Mouse (Mus musculus): Measurements from ENCODE around the gene Sarnp. TPM values are rescaled to one million over a fixed set of nuclear protein-coding genes. Genes with fewer than 3 reads are reported as not detected.

Gene Sarnp
- polyA plus RNA-seq, 1 experiment from 2014 or later: 137 TPM

DNA sequence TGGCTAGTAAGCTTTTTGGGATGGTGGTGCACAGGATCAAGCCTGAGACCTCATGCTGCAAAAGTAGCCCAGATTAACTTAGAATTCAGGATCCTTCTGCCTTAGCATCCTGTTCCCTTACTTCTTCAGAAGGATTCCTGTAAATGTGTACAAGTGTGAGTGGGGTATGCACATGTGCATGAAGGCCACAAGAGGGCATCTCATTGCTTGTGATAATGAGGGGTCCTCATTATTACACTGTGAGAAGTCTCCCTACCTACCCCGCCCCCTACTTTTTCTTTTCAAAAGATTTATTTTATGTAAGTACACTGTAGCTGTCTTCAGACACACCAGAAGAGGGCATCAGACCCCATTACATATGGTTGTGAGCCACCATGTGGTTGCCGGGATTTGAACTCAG is 98.4 kb downstream of the Sarnp start:
- no peaks in the 10 kb centered on the region for H3K27me3 ChIP-seq (replicated peaks; ENCODE audit: control insufficient read depth, insufficient read depth, low read length)
- H3K27ac ChIP-seq (ENCODE audit: low read depth, low read length): no peak overlapping the region
- WGBS: 91% methylated on average over 2 of the region's 2 CpGs

DNA sequence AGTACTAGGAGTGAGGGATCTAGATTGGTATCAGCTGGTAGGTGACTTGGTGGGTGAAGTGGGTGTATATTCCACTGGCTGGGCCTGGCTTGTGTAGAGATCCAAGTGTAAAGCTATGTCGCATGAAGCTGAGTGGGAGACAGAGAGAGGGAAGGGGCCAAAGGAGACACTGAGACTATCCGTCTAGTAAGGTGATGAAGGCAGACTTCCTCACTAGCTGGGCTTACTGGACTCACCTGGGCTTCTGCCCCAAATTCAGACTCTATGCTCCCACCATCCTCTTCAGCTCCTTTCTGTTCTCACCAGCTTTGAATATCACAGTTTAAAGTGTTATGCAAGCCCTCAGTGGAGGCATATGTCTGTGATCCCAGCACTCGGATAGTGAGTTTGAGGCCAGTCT is 99.5 kb downstream of the Sarnp start:
- Histone ChIP-seq H3K27me3 (replicated peaks; ENCODE audit: control insufficient read depth, insufficient read depth, low read length) (no peaks in the 10 kb centered on the region), H3K4me1 (ENCODE audit: control insufficient read depth, insufficient read depth, low read depth, low read length) (peaks cover 12% of the 10 kb centered on the region), H3K9me3 (ENCODE audit: control insufficient read depth, low read length) (no peaks in the 10 kb centered on the region), H3K4me2 (ENCODE audit: low read length) (no peak overlapping the region), H3K36me3 (ENCODE audit: control insufficient read depth, insufficient read depth, low read length) (no peaks in the 10 kb centered on the region; the same call in 1 of the 2 replicates), H3K4me3 (ENCODE audit: low read length) (no peak overlapping the region), H3K27ac (ENCODE audit: low read depth, low read length) (no peak overlapping the region), H3K9ac (ENCODE audit: low read depth, low read length) (no peak overlapping the region)
- ATAC-seq: no peak
- WGBS: 89% methylated on average over 3 of the region's 3 CpGs

More for the DNA sequence above, 98.4 kb downstream of the Sarnp start:
- H3K4me3 ChIP-seq (ENCODE audit: low read length): no peak overlapping the region
- H3K9me3 ChIP-seq (ENCODE audit: control insufficient read depth, low read length): no peaks in the 10 kb centered on the region
- no peak overlapping the region for H3K9ac ChIP-seq (ENCODE audit: low read depth, low read length)
- no peaks in the 10 kb centered on the region; the same call in 1 of the 2 replicates for H3K36me3 ChIP-seq (ENCODE audit: control insufficient read depth, insufficient read depth, low read length)
- H3K4me2 ChIP-seq (ENCODE audit: low read length): no peak overlapping the region
- no peak for ATAC-seq
- H3K4me1 ChIP-seq (ENCODE audit: control insufficient read depth, insufficient read depth, low read depth, low read length): peaks cover 12% of the 10 kb centered on the region

DNA sequence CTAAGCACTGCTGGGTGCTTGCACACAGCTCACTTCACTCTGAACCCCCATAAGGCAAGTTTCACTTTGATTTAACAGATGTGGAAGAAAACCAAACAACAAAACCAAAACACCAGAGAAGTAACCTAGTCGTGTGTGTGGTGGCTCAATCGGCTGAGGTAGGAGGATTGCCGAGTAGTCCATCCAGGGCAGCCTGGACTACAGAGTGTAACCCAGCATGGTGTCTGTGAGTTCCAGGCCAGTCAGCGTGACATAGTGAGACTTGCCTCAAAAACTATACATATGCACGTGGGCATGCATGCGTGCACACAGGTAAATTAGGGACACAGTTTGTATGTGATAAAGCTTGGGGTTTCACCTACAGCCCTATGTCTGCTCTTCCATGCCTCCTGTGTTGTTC is 100.3 kb downstream of the Sarnp start:
- H3K4me2 ChIP-seq (ENCODE audit: low read length): no peak overlapping the region
- peaks cover 20% of the 10 kb centered on the region for H3K4me1 ChIP-seq (ENCODE audit: control insufficient read depth, insufficient read depth, low read depth, low read length)
- H3K9ac ChIP-seq (ENCODE audit: low read depth, low read length): no peak overlapping the region
- no peaks in the 10 kb centered on the region for H3K9me3 ChIP-seq (ENCODE audit: control insufficient read depth, low read length)
- ATAC-seq: no peak
- H3K36me3 ChIP-seq (ENCODE audit: control insufficient read depth, insufficient read depth, low read length): no peaks in the 10 kb centered on the region; the same call in 1 of the 2 replicates
- H3K27ac ChIP-seq (ENCODE audit: low read depth, low read length): no peak overlapping the region
- 85% methylated on average over 6 of the region's 6 CpGs for WGBS
- no peak overlapping the region for H3K4me3 ChIP-seq (ENCODE audit: low read length)
- no peaks in the 10 kb centered on the region for H3K27me3 ChIP-seq (replicated peaks; ENCODE audit: control insufficient read depth, insufficient read depth, low read length)

DNA sequence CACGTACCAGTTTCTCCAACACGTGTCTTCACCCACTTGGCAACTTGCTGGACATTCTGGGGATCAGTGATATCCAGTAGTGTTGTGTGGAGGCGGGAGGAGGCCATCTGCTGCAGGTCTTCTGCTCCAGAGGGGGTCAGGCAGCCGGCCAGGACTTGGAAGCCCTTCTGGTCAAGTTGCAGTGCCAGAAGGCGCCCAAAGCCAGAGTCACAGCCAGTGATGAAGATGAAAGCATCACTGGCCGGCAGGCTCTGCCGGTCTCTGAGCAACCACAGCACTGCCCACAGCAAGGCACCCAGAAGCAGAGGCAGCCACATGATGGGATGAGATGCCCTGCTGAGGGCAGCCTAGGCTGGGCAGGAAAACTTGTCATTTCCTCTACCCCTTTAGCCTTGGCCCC is 101.1 kb downstream of the Sarnp start:
- H3K27me3 ChIP-seq (replicated peaks; ENCODE audit: control insufficient read depth, insufficient read depth, low read length): no peaks in the 10 kb centered on the region
- peak overlapping the region; percentile 32; the same call in 1 of the 2 replicates for H3K4me2 ChIP-seq (ENCODE audit: low read length)
- no peak overlapping the region for H3K9ac ChIP-seq (ENCODE audit: low read depth, low read length)
- 47% methylated on average over 7 of the region's 7 CpGs for WGBS
- peaks cover 24% of the 10 kb centered on the region for H3K4me1 ChIP-seq (ENCODE audit: control insufficient read depth, insufficient read depth, low read depth, low read length)
- H3K9me3 ChIP-seq (ENCODE audit: control insufficient read depth, low read length): no peaks in the 10 kb centered on the region
- peak overlapping the region; percentile 85 for H3K27ac ChIP-seq (ENCODE audit: low read depth, low read length)
- no peaks in the 10 kb centered on the region; the same call in 1 of the 2 replicates for H3K36me3 ChIP-seq (ENCODE audit: control insufficient read depth, insufficient read depth, low read length)
- peak; percentile 32 for ATAC-seq
- H3K4me3 ChIP-seq (ENCODE audit: low read length): no peak overlapping the region

GRCm38 (mm10) chr10:128919203-128919631 is 102.1 kb downstream of the Sarnp start:
- Histone ChIP-seq H3K4me1 (ENCODE audit: control insufficient read depth, insufficient read depth, low read depth, low read length) (peaks cover 30% of the 10 kb centered on the region), H3K9me3 (ENCODE audit: control insufficient read depth, low read length) (no peaks in the 10 kb centered on the region), H3K9ac (ENCODE audit: low read depth, low read length) (peak overlapping the region; percentile 41; the same call in 1 of the 2 replicates), H3K4me3 (ENCODE audit: low read length) (no peak overlapping the region), H3K36me3 (ENCODE audit: control insufficient read depth, insufficient read depth, low read length) (no peaks in the 10 kb centered on the region; the same call in 1 of the 2 replicates), H3K4me2 (ENCODE audit: low read length) (peak overlapping the region; percentile 32), H3K27ac (ENCODE audit: low read depth, low read length) (peak overlapping the region; percentile 85), H3K27me3 (replicated peaks; ENCODE audit: control insufficient read depth, insufficient read depth, low read length) (no peaks in the 10 kb centered on the region)
- ATAC-seq: peak; percentile 55
- WGBS: 14% methylated on average over 6 of the region's 6 CpGs

- 75% methylated on average over 7 of the region's 7 CpGs for WGBS
- Histone ChIP-seq H3K4me3 (ENCODE audit: low read length) (no peak overlapping the region), H3K9ac (ENCODE audit: low read depth, low read length) (no peak overlapping the region), H3K36me3 (ENCODE audit: control insufficient read depth, insufficient read depth, low read length) (no peaks in the 10 kb centered on the region; the same call in 1 of the 2 replicates), H3K27ac (ENCODE audit: low read depth, low read length) (peak overlapping the region; percentile 85), H3K27me3 (replicated peaks; ENCODE audit: control insufficient read depth, insufficient read depth, low read length) (no peaks in the 10 kb centered on the region), H3K4me1 (ENCODE audit: control insufficient read depth, insufficient read depth, low read depth, low read length) (peaks cover 31% of the 10 kb centered on the region), H3K4me2 (ENCODE audit: low read length) (no peak overlapping the region), H3K9me3 (ENCODE audit: control insufficient read depth, low read length) (no peaks in the 10 kb centered on the region)
- no peak for ATAC-seq
These were observed 102.8 kb downstream of the Sarnp start for GRCm38 (mm10) chr10:128919966-128920365.

GRCm38 (mm10) chr10:128920736-128921161 is 103.6 kb downstream of the Sarnp start:
- no peak overlapping the region for H3K4me2 ChIP-seq (ENCODE audit: low read length)
- no peak overlapping the region for H3K4me3 ChIP-seq (ENCODE audit: low read length)
- no peaks in the 10 kb centered on the region; the same call in 1 of the 2 replicates for H3K36me3 ChIP-seq (ENCODE audit: control insufficient read depth, insufficient read depth, low read length)
- ATAC-seq: no peak
- H3K27ac ChIP-seq (ENCODE audit: low read depth, low read length): peak overlapping the region; percentile 7; the same call in 1 of the 2 replicates
- no peaks in the 10 kb centered on the region for H3K27me3 ChIP-seq (replicated peaks; ENCODE audit: control insufficient read depth, insufficient read depth, low read length)
- peaks cover 31% of the 10 kb centered on the region for H3K4me1 ChIP-seq (ENCODE audit: control insufficient read depth, insufficient read depth, low read depth, low read length)
- H3K9ac ChIP-seq (ENCODE audit: low read depth, low read length): no peak overlapping the region
- H3K9me3 ChIP-seq (ENCODE audit: control insufficient read depth, low read length): no peaks in the 10 kb centered on the region
- WGBS: 74% methylated on average over 3 of the region's 3 CpGs

- H3K4me1 ChIP-seq (ENCODE audit: control insufficient read depth, insufficient read depth, low read depth, low read length): peaks cover 31% of the 10 kb centered on the region
- no peak overlapping the region for H3K4me3 ChIP-seq (ENCODE audit: low read length)
- ATAC-seq: no peak
- H3K9ac ChIP-seq (ENCODE audit: low read depth, low read length): no peak overlapping the region
- no peak overlapping the region for H3K4me2 ChIP-seq (ENCODE audit: low read length)
- H3K9me3 ChIP-seq (ENCODE audit: control insufficient read depth, low read length): no peaks in the 10 kb centered on the region
- peak overlapping the region; percentile 98 for H3K27ac ChIP-seq (ENCODE audit: low read depth, low read length)
- WGBS: 36% methylated on average over 1 of the region's 1 CpGs
- no peaks in the 10 kb centered on the region; the same call in 1 of the 2 replicates for H3K36me3 ChIP-seq (ENCODE audit: control insufficient read depth, insufficient read depth, low read length)
- H3K27me3 ChIP-seq (replicated peaks; ENCODE audit: control insufficient read depth, insufficient read depth, low read length): no peaks in the 10 kb centered on the region
These were observed 104.1 kb downstream of the Sarnp start for GRCm38 (mm10) chr10:128921251-128921650.

DNA sequence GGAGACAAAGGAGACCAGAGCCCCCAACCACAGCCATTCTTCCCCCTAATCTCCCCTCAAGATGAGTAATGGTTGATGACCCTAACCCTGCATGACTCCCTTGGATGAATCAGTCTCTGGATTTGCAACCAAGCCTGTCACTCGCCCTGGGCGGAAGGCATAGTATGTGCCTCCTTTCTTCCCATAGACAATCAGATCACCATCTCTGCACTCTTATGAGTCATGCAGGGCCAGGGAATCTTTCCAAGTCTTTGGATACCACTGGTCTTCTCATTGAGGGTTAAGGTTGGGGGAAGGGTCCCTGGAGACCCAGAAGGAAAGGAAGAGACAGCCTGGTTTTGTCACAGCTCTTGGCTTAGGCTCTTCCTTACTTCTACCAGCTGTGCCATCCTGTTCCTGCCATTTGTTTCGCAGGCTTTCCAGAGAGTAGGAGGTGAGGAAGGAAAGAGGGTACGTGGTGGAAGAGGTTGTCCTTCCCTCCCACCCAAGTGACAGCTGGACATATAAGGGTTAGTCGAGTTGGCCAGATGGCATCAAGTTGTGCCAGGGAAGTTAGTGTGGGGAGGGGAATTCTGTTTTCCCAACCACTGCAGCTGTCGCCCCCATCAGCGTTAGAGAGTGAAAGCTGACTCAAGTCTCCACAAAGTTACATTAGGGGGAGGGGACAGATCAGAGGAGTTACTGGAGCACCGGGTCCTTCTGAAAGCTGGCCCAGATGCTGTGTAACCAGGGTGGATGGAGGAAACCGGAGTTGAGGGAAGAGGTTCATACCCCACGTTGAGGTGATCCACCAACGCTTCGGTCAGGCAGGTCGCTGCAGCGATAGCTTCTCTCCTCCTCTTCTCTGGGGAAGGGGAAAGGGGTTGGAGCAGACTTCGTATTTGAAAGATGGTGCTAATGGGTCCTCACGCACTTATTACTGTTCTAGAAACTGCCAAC is 105.0 kb downstream of the Sarnp start:
- WGBS: 61% methylated on average over 16 of the region's 16 CpGs
- no peak for ATAC-seq
- no peaks in the 10 kb centered on the region for H3K27me3 ChIP-seq (replicated peaks; ENCODE audit: control insufficient read depth, insufficient read depth, low read length)
- H3K4me3 ChIP-seq (ENCODE audit: low read length): peak overlapping the region; percentile 86
- peak overlapping the region; percentile 86 for H3K4me2 ChIP-seq (ENCODE audit: low read length)
- H3K27ac ChIP-seq (ENCODE audit: low read depth, low read length): peak overlapping the region; percentile 98
- H3K36me3 ChIP-seq (ENCODE audit: control insufficient read depth, insufficient read depth, low read length): no peaks in the 10 kb centered on the region; the same call in 1 of the 2 replicates
- no peaks in the 10 kb centered on the region for H3K9me3 ChIP-seq (ENCODE audit: control insufficient read depth, low read length)
- peaks cover 31% of the 10 kb centered on the region for H3K4me1 ChIP-seq (ENCODE audit: control insufficient read depth, insufficient read depth, low read depth, low read length)
- H3K9ac ChIP-seq (ENCODE audit: low read depth, low read length): peak overlapping the region; percentile 93
